Mouse (Mus musculus): ENCODE results near the gene Usp2. TPM values are rescaled to one million over a fixed set of nuclear protein-coding genes. Genes with fewer than 3 reads are reported as not detected.

Gene Usp2
- total and polyA plus RNA-seq, 3 experiments = 73.8 to 206 (median 75.8) TPM

- Histone ChIP-seq H3K9ac (ENCODE audit: low read depth, low read length) (peak overlapping the region; percentile 75), H3K4me3 (peak overlapping the region; percentile 59), H3K36me3 (ENCODE audit: control insufficient read depth, insufficient read depth, low read length) (no peaks in the 10 kb centered on the region), H3K27me3 (ENCODE audit: control insufficient read depth, insufficient read depth, low read length) (no peaks in the 10 kb centered on the region), H3K27ac (peak overlapping the region; percentile 99), H3K79me2 (replicated peaks; ENCODE audit: control insufficient read depth, insufficient read depth, low read length) (no peaks in the 10 kb centered on the region), H3K4me1 (ENCODE audit: control insufficient read depth, insufficient read depth, low read length) (peaks cover 14% of the 10 kb centered on the region)
- DNase-seq = peak; percentile 86 to 91
- TF ChIP-seq POLR2A (IDR thresholded peaks at IDR 0.05; ENCODE audit: insufficient read depth, low read depth, low read length) (peak; percentile 67), CTCF (IDR thresholded peaks at IDR 0.05) (no peak), EP300 (IDR thresholded peaks at IDR 0.05; ENCODE audit: insufficient read depth, low read depth, low read length) (peak; percentile 66; the same call in 1 of the 2 replicates)
- WGBS = under 1% methylated on average over 27 of the region's 27 CpGs
- intact Hi-C loops (cut with DNase I) = no loop called here
Observed at GRCm38 (mm10) chr9:44130034-44130433, 63.2 kb downstream of the Usp2 start.

- 26% methylated on average over 19 of the region's 19 CpGs for WGBS
- H3K27me3 ChIP-seq (ENCODE audit: control insufficient read depth, insufficient read depth, low read length) = no peaks in the 10 kb centered on the region
- TF ChIP-seq CTCF (IDR thresholded peaks at IDR 0.05) (no peak), POLR2A (IDR thresholded peaks at IDR 0.05; ENCODE audit: insufficient read depth, low read depth, low read length) (0 out of 2 replicates have a peak, but pooled peaks have one; percentile 34), EP300 (IDR thresholded peaks at IDR 0.05; ENCODE audit: insufficient read depth, low read depth, low read length) (peak; percentile 38; the same call in 1 of the 2 replicates)
- H3K79me2 ChIP-seq (replicated peaks; ENCODE audit: control insufficient read depth, insufficient read depth, low read length) = no peaks in the 10 kb centered on the region
- intact Hi-C loops (cut with DNase I) = no loop called here
- DNase-seq = peak; percentile 62 to 66
- H3K4me3 ChIP-seq = peak overlapping the region; percentile 59
- H3K27ac ChIP-seq = peak overlapping the region; percentile 99
- peaks cover 17% of the 10 kb centered on the region for H3K4me1 ChIP-seq (ENCODE audit: control insufficient read depth, insufficient read depth, low read length)
- no peaks in the 10 kb centered on the region for H3K36me3 ChIP-seq (ENCODE audit: control insufficient read depth, insufficient read depth, low read length)
- H3K9ac ChIP-seq (ENCODE audit: low read depth, low read length) = peak overlapping the region; percentile 63
Observed at GRCm38 (mm10) chr9:44130581-44131275, 63.9 kb downstream of the Usp2 start.

GRCm38 (mm10) chr9:44131276-44131590 lies 64.4 kb downstream of the Usp2 start:
- intact Hi-C loops (cut with DNase I) = no loop called here
- DNase-seq = no peak
- H3K27me3 ChIP-seq (ENCODE audit: control insufficient read depth, insufficient read depth, low read length) = no peaks in the 10 kb centered on the region
- WGBS = 40% methylated on average over 7 of the region's 7 CpGs
- no peaks in the 10 kb centered on the region for H3K36me3 ChIP-seq (ENCODE audit: control insufficient read depth, insufficient read depth, low read length)
- no peaks in the 10 kb centered on the region for H3K79me2 ChIP-seq (replicated peaks; ENCODE audit: control insufficient read depth, insufficient read depth, low read length)
- H3K4me1 ChIP-seq (ENCODE audit: control insufficient read depth, insufficient read depth, low read length) = peaks cover 17% of the 10 kb centered on the region
- H3K9ac ChIP-seq (ENCODE audit: low read depth, low read length) = no peak overlapping the region
- no peak overlapping the region for H3K4me3 ChIP-seq
- TF ChIP-seq CTCF (IDR thresholded peaks at IDR 0.05) (no peak), POLR2A (IDR thresholded peaks at IDR 0.05; ENCODE audit: insufficient read depth, low read depth, low read length) (no peak), EP300 (IDR thresholded peaks at IDR 0.05; ENCODE audit: insufficient read depth, low read depth, low read length) (no peak)
- H3K27ac ChIP-seq = peak overlapping the region; percentile 99

- Histone ChIP-seq H3K9ac (ENCODE audit: low read depth, low read length) (no peak overlapping the region), H3K36me3 (ENCODE audit: control insufficient read depth, insufficient read depth, low read length) (no peaks in the 10 kb centered on the region), H3K4me3 (no peak overlapping the region), H3K79me2 (replicated peaks; ENCODE audit: control insufficient read depth, insufficient read depth, low read length) (no peaks in the 10 kb centered on the region), H3K27me3 (ENCODE audit: control insufficient read depth, insufficient read depth, low read length) (no peaks in the 10 kb centered on the region), H3K4me1 (ENCODE audit: control insufficient read depth, insufficient read depth, low read length) (peaks cover 15% of the 10 kb centered on the region), H3K27ac (peak overlapping the region; percentile 99)
- intact Hi-C loops (cut with DNase I) = no loop called here
- 56% methylated on average over 5 of the region's 5 CpGs for WGBS
- no peak for DNase-seq
- TF ChIP-seq EP300 (IDR thresholded peaks at IDR 0.05; ENCODE audit: insufficient read depth, low read depth, low read length) = no peak
- TF ChIP-seq POLR2A (IDR thresholded peaks at IDR 0.05; ENCODE audit: insufficient read depth, low read depth, low read length) = no peak
- no peak for TF ChIP-seq CTCF (IDR thresholded peaks at IDR 0.05)
Observed at GRCm38 (mm10) chr9:44132200-44132599, 65.4 kb downstream of the Usp2 start.

- H3K9ac ChIP-seq (ENCODE audit: low read depth, low read length) = peak overlapping the region; percentile 1
- H3K36me3 ChIP-seq (ENCODE audit: control insufficient read depth, insufficient read depth, low read length) = no peaks in the 10 kb centered on the region
- TF ChIP-seq EP300 (IDR thresholded peaks at IDR 0.05; ENCODE audit: insufficient read depth, low read depth, low read length) (no peak), CTCF (IDR thresholded peaks at IDR 0.05) (no peak), POLR2A (IDR thresholded peaks at IDR 0.05; ENCODE audit: insufficient read depth, low read depth, low read length) (no peak)
- WGBS = 18% methylated on average over 2 of the region's 2 CpGs
- H3K4me1 ChIP-seq (ENCODE audit: control insufficient read depth, insufficient read depth, low read length) = peaks cover 11% of the 10 kb centered on the region
- intact Hi-C loops (cut with DNase I) = no loop called here
- H3K4me3 ChIP-seq = peak overlapping the region; percentile 71
- DNase-seq = no peak
- H3K79me2 ChIP-seq (replicated peaks; ENCODE audit: control insufficient read depth, insufficient read depth, low read length) = no peaks in the 10 kb centered on the region
- no peaks in the 10 kb centered on the region for H3K27me3 ChIP-seq (ENCODE audit: control insufficient read depth, insufficient read depth, low read length)
- peak overlapping the region; percentile 99 for H3K27ac ChIP-seq
Observed at GRCm38 (mm10) chr9:44133287-44133686, 66.5 kb downstream of the Usp2 start.

GRCm38 (mm10) chr9:44134101-44134850 lies 67.5 kb downstream of the Usp2 start, which contains the start of gene Mcam:
Gene Mcam, plus strand, starts transcription at chr9:44134469.
- H3K36me3 ChIP-seq (ENCODE audit: control insufficient read depth, insufficient read depth, low read length) = no peaks in the 10 kb centered on the region
- TF ChIP-seq EP300 (IDR thresholded peaks at IDR 0.05; ENCODE audit: insufficient read depth, low read depth, low read length) (no peak), CTCF (IDR thresholded peaks at IDR 0.05) (no peak), POLR2A (IDR thresholded peaks at IDR 0.05; ENCODE audit: insufficient read depth, low read depth, low read length) (peak; percentile 74; the same call in 1 of the 2 replicates)
- intact Hi-C loops (cut with DNase I) = no loop called here

More at GRCm38 (mm10) chr9:44134101-44134850, 67.5 kb downstream of the Usp2 start, which contains the start of gene Mcam:
- Histone ChIP-seq H3K79me2 (replicated peaks; ENCODE audit: control insufficient read depth, insufficient read depth, low read length) (no peaks in the 10 kb centered on the region), H3K9ac (ENCODE audit: low read depth, low read length) (peak within 1 kb of the TSS; percentile 61), H3K4me1 (ENCODE audit: control insufficient read depth, insufficient read depth, low read length) (peaks cover 8% of the 10 kb centered on the region; the same call in 1 of the 2 replicates), H3K27me3 (ENCODE audit: control insufficient read depth, insufficient read depth, low read length) (no peaks in the 10 kb centered on the region), H3K4me3 (peak within 1 kb of the TSS; percentile 71), H3K27ac (peak within 1 kb of the TSS; percentile 99)
- under 1% methylated on average over 55 of the region's 55 CpGs for WGBS
- DNase-seq = peak; percentile 68 to 76
